In the genomic region with DNA sequence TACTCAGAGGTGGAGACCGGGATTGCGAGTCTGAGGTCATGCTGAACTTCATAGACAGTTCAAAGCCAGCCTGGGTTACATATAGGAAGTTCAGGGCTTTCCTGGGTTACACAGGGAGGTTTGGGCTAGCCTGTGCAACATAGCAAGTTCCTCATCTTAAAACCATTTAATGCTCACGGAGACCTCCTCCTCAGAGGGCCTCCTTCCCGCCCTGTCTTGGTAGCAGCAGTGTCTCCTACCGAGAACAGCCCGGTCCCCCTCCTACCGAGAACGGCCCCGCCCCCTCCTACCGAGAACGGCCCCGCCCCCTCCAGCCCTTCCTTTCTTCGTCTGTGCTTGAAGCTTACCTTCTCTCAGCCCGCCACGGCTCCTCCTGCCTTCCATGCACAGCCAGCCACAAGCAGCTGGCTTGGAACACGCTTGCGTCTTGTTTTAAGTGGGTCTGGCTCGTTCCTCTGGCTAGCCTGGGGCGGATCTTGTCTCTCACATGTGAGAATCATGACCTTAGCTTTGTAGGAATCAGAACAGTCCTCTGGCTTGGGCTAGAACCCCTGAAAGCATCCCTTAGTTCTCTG, we compare ENCODE assay signal across 9 mouse cellular contexts. TPM values are rescaled to one million over a fixed set of nuclear protein-coding genes. Genes with fewer than 3 reads are reported as not detected.
A peak's percentile ranks its signal among the peaks of the same experiment; 100 is the strongest.
DNase-seq lines count a peak whose midpoint lies in the region; ATAC-seq and TF ChIP-seq lines count a peak whose summit lies in the region.
"Had no signal": no experiment of that assay in that cellular context is flagged by ENCODE, and none has a peak within 500 bp of the region (broad histone marks: within the 10 kb centered on the region; RNA-seq: fewer than 3 reads in every experiment).

No protein-coding gene starts in this region.

- no peak overlapping the region; the same call in 1 of the 2 replicates for H3K27ac ChIP-seq in lung, embryonic 14.5 days (ENCODE audit: low read depth)
- no peak overlapping the region for H3K27ac ChIP-seq in embryonic facial prominence, embryonic 12.5 days
- H3K27ac ChIP-seq in intestine, embryonic 15.5 days, result peak overlapping the region; percentile 51
- H3K27ac ChIP-seq in neural tube, embryonic 11.5 days (ENCODE audit: low read depth, low read length), result no peak overlapping the region
- no peak overlapping the region for H3K27ac ChIP-seq in layer of hippocampus, adult 2 months
- H3K27ac ChIP-seq: liver, embryonic 14.5 days had no signal

- 11% methylated on average over 19 of the region's 19 CpGs for WGBS in lung, embryonic 14.5 days
- WGBS in embryonic facial prominence, embryonic 12.5 days, result 8% methylated on average over 19 of the region's 19 CpGs
- WGBS in intestine, embryonic 15.5 days, result 13% methylated on average over 19 of the region's 19 CpGs
- 8% methylated on average over 19 of the region's 19 CpGs for WGBS in neural tube, embryonic 11.5 days

- ATAC-seq in lung, embryonic 14.5 days (ENCODE audit: insufficient read depth), result no peak
- 0 out of 2 replicates have a peak, but pooled peaks have one; percentile 10 for ATAC-seq in embryonic facial prominence, embryonic 12.5 days (ENCODE audit: insufficient number of reproducible peaks, insufficient read depth, low FRiP score, low TSS enrichment)
- peak; percentile 47 for ATAC-seq in intestine, embryonic 15.5 days
- ATAC-seq in neural tube, embryonic 11.5 days (ENCODE audit: insufficient read depth, low FRiP score, low TSS enrichment), result no peak

- no peaks in the 10 kb centered on the region for H3K9me3 ChIP-seq in lung, embryonic 14.5 days (ENCODE audit: low read depth, low read length)
- H3K9me3 ChIP-seq in embryonic facial prominence, embryonic 12.5 days, result no peaks in the 10 kb centered on the region
- H3K9me3 ChIP-seq in intestine, embryonic 15.5 days, result no peaks in the 10 kb centered on the region
- no peaks in the 10 kb centered on the region for H3K9me3 ChIP-seq in neural tube, embryonic 11.5 days (ENCODE audit: control insufficient read depth, low read length)

- H3K9ac ChIP-seq in lung, embryonic 14.5 days, result peak overlapping the region; percentile 9; the same call in 1 of the 2 replicates
- H3K9ac ChIP-seq in embryonic facial prominence, embryonic 12.5 days, result no peak overlapping the region; the same call in 1 of the 2 replicates
- no peak overlapping the region for H3K9ac ChIP-seq in intestine, embryonic 15.5 days
- H3K9ac ChIP-seq in neural tube, embryonic 11.5 days (ENCODE audit: low read length), result peak overlapping the region; percentile 43
- H3K9ac ChIP-seq: liver, embryonic 14.5 days had no signal

- no peak for TF ChIP-seq CTCF in lung, embryonic 14.5 days (IDR thresholded peaks at IDR 0.05; ENCODE audit: low read depth)
- TF ChIP-seq CTCF in layer of hippocampus, adult 2 months (conservative IDR thresholded peaks at IDR 0.05), result no peak

- H3K27me3 ChIP-seq in lung, embryonic 14.5 days (ENCODE audit: insufficient read depth, low read length), result no peaks in the 10 kb centered on the region
- H3K27me3 ChIP-seq in embryonic facial prominence, embryonic 12.5 days, result 0 out of 2 replicates have a peak, but pooled peaks cover 7% of the 10 kb centered on the region
- no peaks in the 10 kb centered on the region for H3K27me3 ChIP-seq in intestine, embryonic 15.5 days (replicated peaks)
- H3K27me3 ChIP-seq in neural tube, embryonic 11.5 days (ENCODE audit: control insufficient read depth, insufficient read depth, low read length), result no peaks in the 10 kb centered on the region

- H3K36me3 ChIP-seq in lung, embryonic 14.5 days (ENCODE audit: insufficient read depth), result peaks cover 5% of the 10 kb centered on the region; the same call in 1 of the 2 replicates
- H3K36me3 ChIP-seq in embryonic facial prominence, embryonic 12.5 days, result no peaks in the 10 kb centered on the region
- H3K36me3 ChIP-seq in intestine, embryonic 15.5 days, result no peaks in the 10 kb centered on the region
- no peaks in the 10 kb centered on the region for H3K36me3 ChIP-seq in neural tube, embryonic 11.5 days (ENCODE audit: control insufficient read depth, insufficient read depth, low read length)

- peak overlapping the region; percentile 42 for H3K4me2 ChIP-seq in lung, embryonic 14.5 days
- H3K4me2 ChIP-seq in embryonic facial prominence, embryonic 12.5 days (replicated peaks), result peak overlapping the region; percentile 10; the same call in 1 of the 2 replicates
- peak overlapping the region; percentile 18 for H3K4me2 ChIP-seq in intestine, embryonic 15.5 days (replicated peaks)
- no peak overlapping the region for H3K4me2 ChIP-seq in neural tube, embryonic 11.5 days (ENCODE audit: low read depth)

- H3K4me1 ChIP-seq in lung, embryonic 14.5 days (ENCODE audit: insufficient read depth), result peaks cover 8% of the 10 kb centered on the region; the same call in 1 of the 2 replicates
- peaks cover 36% of the 10 kb centered on the region for H3K4me1 ChIP-seq in embryonic facial prominence, embryonic 12.5 days
- peaks cover 27% of the 10 kb centered on the region for H3K4me1 ChIP-seq in intestine, embryonic 15.5 days (replicated peaks)
- peaks cover 8% of the 10 kb centered on the region for H3K4me1 ChIP-seq in neural tube, embryonic 11.5 days (ENCODE audit: control insufficient read depth, insufficient read depth, low read length)

- H3K4me3 ChIP-seq in lung, embryonic 14.5 days (ENCODE audit: low read depth, low read length), result peak overlapping the region; percentile 20
- H3K4me3 ChIP-seq in embryonic facial prominence, embryonic 12.5 days, result no peak overlapping the region
- 0 out of 2 replicates have a peak overlapping the region, but pooled peaks have one; percentile 0 for H3K4me3 ChIP-seq in intestine, embryonic 15.5 days (replicated peaks)
- no peak overlapping the region for H3K4me3 ChIP-seq in neural tube, embryonic 11.5 days (ENCODE audit: low read depth, low read length)
- H3K4me3 ChIP-seq in layer of hippocampus, adult 2 months, result no peak overlapping the region

- DNase-seq in lung, embryonic 14.5 days, result peak; percentile 55
- DNase-seq in lung, postnatal 36 days, result no peak
- no peak for DNase-seq in neural tube, embryonic 11.5 days (ENCODE audit: low spot score)
- no peak for DNase-seq in layer of hippocampus, adult 2 months (ENCODE audit: low spot score in 2 of 2)
- no peak for DNase-seq in urinary bladder, adult 2 months (ENCODE audit: low spot score)
- DNase-seq in spleen, adult 18-20 months, result no peak

RNA-seq across cellular contexts. Expression of gene Eln, which starts 4.8 kb away (rescaled TPM):
- 196 and 198 TPM in 2 replicates for polyA plus RNA-seq in lung, embryonic 14.5 days (2014; fragmentation: Nextera tagmentation; extraction: Ambion mirVana)
- 32.7 and 35.4 TPM in 2 replicates for polyA plus RNA-seq in embryonic facial prominence, embryonic 12.5 days (2016; fragmentation: Nextera tagmentation; extraction: Ambion mirVana)
- 86.7 and 89.8 TPM in 2 replicates for polyA plus RNA-seq in intestine, embryonic 15.5 days (2015; fragmentation: Nextera tagmentation; extraction: Ambion mirVana)
- polyA plus RNA-seq in neural tube, embryonic 11.5 days (2014; fragmentation: Nextera tagmentation; extraction: Ambion mirVana), result 2.6 and 3.1 TPM in 2 replicates
- 10 to 100 TPM in 1 of 2 experiments, 1 to 10 TPM in 1; 9.0 to 12.0 TPM for total RNA-seq in layer of hippocampus, adult 2 months (2021)
- polyA plus RNA-seq in urinary bladder, adult 2 months (2012; rRNA removed), result 75.6 and 76.3 TPM in 2 replicates

RNA-seq across cellular contexts. Expression of gene Limk1, which starts 53.9 kb away (rescaled TPM):
- polyA plus RNA-seq in lung, embryonic 14.5 days (2014; fragmentation: Nextera tagmentation; extraction: Ambion mirVana), result 8.2 and 10.0 TPM in 2 replicates
- polyA plus RNA-seq in embryonic facial prominence, embryonic 12.5 days (2016; fragmentation: Nextera tagmentation; extraction: Ambion mirVana), result 12.3 and 13.8 TPM in 2 replicates
- polyA plus RNA-seq in intestine, embryonic 15.5 days (2015; fragmentation: Nextera tagmentation; extraction: Ambion mirVana), result 3.7 and 4.1 TPM in 2 replicates
- 10.3 and 11.4 TPM in 2 replicates for polyA plus RNA-seq in neural tube, embryonic 11.5 days (2014; fragmentation: Nextera tagmentation; extraction: Ambion mirVana)
- 10 to 100 TPM; 39.9 to 40.5 TPM for total RNA-seq in layer of hippocampus, adult 2 months (2021)
- polyA plus RNA-seq in urinary bladder, adult 2 months (2012; rRNA removed), result 10.6 and 12.6 TPM in 2 replicates

Comparison
In these comparisons a context has a peak if more than half of its experiments do, and no peak if none do; other contexts are left out.
1. ATAC-seq: peak in embryonic facial prominence, embryonic 12.5 days (single experiment) and intestine, embryonic 15.5 days (single experiment); none in lung, embryonic 14.5 days (single experiment) and neural tube, embryonic 11.5 days (single experiment).
2. H3K4me3 ChIP-seq: peak in lung, embryonic 14.5 days (single experiment) and intestine, embryonic 15.5 days (single experiment); none in embryonic facial prominence, embryonic 12.5 days (single experiment), neural tube, embryonic 11.5 days (single experiment) and layer of hippocampus, adult 2 months (single experiment).
3. H3K9ac ChIP-seq: peak in lung, embryonic 14.5 days (single experiment) and neural tube, embryonic 11.5 days (single experiment); none in embryonic facial prominence, embryonic 12.5 days (single experiment) and intestine, embryonic 15.5 days (single experiment).